Mouse (Mus musculus) heart, postnatal 0 days (tissue): ENCODE measurements around the gene Rbm34. TPM values are rescaled to one million over a fixed set of nuclear protein-coding genes. Genes with fewer than 3 reads are reported as not detected.
"Not testable (repeated sequence)": the region's sequence is repeated elsewhere in the genome, so short reads cannot be mapped to it uniquely, and the experiment has no call there.

Experiments
- ATAC-seq: fragments of 200-750 bp; cut with Nextera tagmentation; 2 replicates; pipeline ENCODE4 v1.8.0; 2017; ENCODE audit warnings: low read depth, moderate number of reproducible peaks, moderate library complexity; ENCODE audit not compliant: insufficient read depth
- DNase-seq: peaks from one replicate; pipeline ENCODE4 v3.0.0-alpha.2; 2016; ENCODE audit warnings: low spot score
- H3K27ac ChIP-seq: fragments of 300-500 bp; sonication (generic); 2 replicates; pipeline ENCODE4 v1.5.1; 2014; ENCODE audit warnings: low read depth, mild to moderate bottlenecking
- H3K27me3 ChIP-seq: fragments of 300-500 bp; sonication (generic); 2 replicates; pipeline ENCODE4 v1.6.1; 2014; ENCODE audit warnings: low read length, mixed read lengths; ENCODE audit not compliant: control insufficient read depth, insufficient read depth
- H3K36me3 ChIP-seq: fragments of 300-500 bp; sonication (generic); replicated peaks from 2 replicates; pipeline ENCODE4 v1.6.1; 2014; ENCODE audit warnings: low read length, mixed read lengths; ENCODE audit not compliant: control insufficient read depth, insufficient read depth
- H3K4me1 ChIP-seq: fragments of 300-500 bp; sonication (generic); 2 replicates; pipeline ENCODE4 v1.6.1; 2014; ENCODE audit warnings: antibody characterized with exemption; ENCODE audit not compliant: control insufficient read depth, insufficient read depth
- H3K4me2 ChIP-seq: fragments of 300-500 bp; sonication (generic); 2 replicates; pipeline ENCODE4 v1.6.1; 2014; ENCODE audit warnings: low read depth, mild to moderate bottlenecking, low read length, moderate library complexity
- H3K4me3 ChIP-seq: fragments of 300-500 bp; sonication (generic); 2 replicates; pipeline ENCODE4 v1.5.1; 2014; ENCODE audit warnings: low read depth, low read length
- H3K9ac ChIP-seq: fragments of 300-500 bp; sonication (generic); replicated peaks from 2 replicates; pipeline ENCODE4 v1.6.1; 2014; ENCODE audit warnings: low read depth, low read length, mixed read lengths
- H3K9me3 ChIP-seq: fragments of 300-500 bp; sonication (generic); replicated peaks from 2 replicates; pipeline ENCODE4 v1.6.1; 2016; ENCODE audit warnings: low read length; ENCODE audit not compliant: control insufficient read depth
- CTCF ChIP-seq: IDR thresholded peaks from 2 replicates; pipeline ENCODE4 v1.5.1; 2016; ENCODE audit warnings: antibody characterized with exemption, control low read depth, low read depth
- EP300 ChIP-seq: IDR thresholded peaks from 2 replicates; pipeline ENCODE4 v1.6.1; 2016; ENCODE audit warnings: antibody characterized with exemption, low read depth
- WGBS: fragments of 180-500 bp; shearing (Covaris S2); extraction: QIAGEN DNeasy Blood & Tissue Kit; methylation state at CpG from one replicate; pipeline ENCODE4 v1.1.7; 2014; 5-methylcytosine and 5-hydroxymethylcytosine counted together
- polyA plus RNA-seq: library from polyadenylated mRNA; unstranded; fragments of >200 nt; fragmentation: Nextera tagmentation; extraction: Ambion mirVana; gene quantifications from 2 replicates; pipeline ENCODE4 v1.2.1, GENCODE M21; 2015
- total RNA-seq: library from RNA; depleted of rRNA; stranded (reverse); fragments of >200 nt; gene quantifications from 2 replicates; pipeline ENCODE4 v1.2.3, GENCODE M21; 2014; ENCODE audit warnings: low replicate concordance

Rbm34 gene
- total and polyA plus RNA-seq, 2 experiments from 2014 or later: 1.3 to 8.8 TPM

DNA sequence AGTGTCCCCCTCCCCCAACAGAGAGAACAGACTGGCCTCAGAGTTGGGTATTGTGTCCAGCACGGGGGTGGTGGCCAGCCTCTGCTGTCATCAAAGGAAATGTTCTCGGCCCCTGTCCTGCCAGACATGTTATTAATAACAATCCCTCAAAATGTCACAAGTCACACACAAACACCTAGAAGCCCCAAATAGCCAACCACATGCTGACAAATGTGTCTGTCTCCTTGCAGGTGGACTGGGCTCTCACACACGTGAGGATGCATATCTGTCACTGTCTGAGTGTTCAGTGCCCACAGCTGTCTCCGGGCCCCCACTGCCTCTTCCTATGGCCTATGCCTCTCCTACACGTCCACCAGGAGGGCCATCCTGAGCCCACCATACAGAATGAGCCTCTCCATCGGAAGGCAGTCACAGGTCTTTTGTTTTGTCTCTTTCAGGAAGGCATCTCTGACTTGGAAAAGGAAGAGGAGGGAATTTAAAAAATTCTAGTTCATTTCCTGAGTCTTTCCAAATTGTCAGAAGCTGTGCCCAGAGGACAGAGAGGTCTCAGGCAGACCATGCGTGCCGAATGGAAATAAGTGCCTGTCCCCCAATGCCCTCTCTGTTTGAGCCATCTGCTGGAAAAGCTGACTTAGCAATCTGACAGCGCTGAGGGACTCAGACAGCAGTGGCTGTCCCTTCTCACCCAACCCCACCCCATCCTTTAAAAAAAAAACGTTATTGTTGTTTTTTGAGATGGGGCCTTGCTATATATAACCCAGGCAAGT, 56.1 kb downstream of the Rbm34 start:
- peak; percentile 25 for DNase-seq
- Histone ChIP-seq H3K27me3 (no peaks in the 10 kb centered on the region), H3K36me3 (no peaks in the 10 kb centered on the region), H3K27ac (0 out of 2 replicates have a peak overlapping the region, but pooled peaks have one; percentile 11), H3K9me3 (no peaks in the 10 kb centered on the region), H3K9ac (no peak overlapping the region), H3K4me1 (peaks cover 30% of the 10 kb centered on the region), H3K4me3 (no peak overlapping the region), H3K4me2 (no peak overlapping the region)
- TF ChIP-seq CTCF (no peak), EP300 (no peak)
- ATAC-seq: no peak
- WGBS: 38% methylated on average over 10 of the region's 10 CpGs

DNA sequence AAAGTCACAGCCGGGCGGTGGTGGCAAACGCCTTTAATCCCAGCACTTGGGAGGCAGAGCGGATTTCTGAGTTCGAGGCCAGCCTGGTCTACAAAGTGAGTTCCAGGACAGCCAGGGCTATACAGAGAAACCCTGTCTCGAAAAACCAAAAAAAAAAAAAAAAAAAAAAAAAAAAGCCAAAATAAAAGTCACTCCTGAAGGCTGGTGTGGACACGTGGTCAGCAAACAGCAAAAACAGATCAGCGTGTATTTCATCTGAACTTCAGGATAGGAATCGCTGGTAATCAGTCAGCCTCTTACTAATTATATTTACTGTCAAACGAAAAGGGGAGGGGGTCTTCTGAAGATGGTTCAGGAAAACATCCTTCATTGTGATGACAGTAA, 56.8 kb downstream of the Rbm34 start:
- ATAC-seq: not testable (repeated sequence)

DNA sequence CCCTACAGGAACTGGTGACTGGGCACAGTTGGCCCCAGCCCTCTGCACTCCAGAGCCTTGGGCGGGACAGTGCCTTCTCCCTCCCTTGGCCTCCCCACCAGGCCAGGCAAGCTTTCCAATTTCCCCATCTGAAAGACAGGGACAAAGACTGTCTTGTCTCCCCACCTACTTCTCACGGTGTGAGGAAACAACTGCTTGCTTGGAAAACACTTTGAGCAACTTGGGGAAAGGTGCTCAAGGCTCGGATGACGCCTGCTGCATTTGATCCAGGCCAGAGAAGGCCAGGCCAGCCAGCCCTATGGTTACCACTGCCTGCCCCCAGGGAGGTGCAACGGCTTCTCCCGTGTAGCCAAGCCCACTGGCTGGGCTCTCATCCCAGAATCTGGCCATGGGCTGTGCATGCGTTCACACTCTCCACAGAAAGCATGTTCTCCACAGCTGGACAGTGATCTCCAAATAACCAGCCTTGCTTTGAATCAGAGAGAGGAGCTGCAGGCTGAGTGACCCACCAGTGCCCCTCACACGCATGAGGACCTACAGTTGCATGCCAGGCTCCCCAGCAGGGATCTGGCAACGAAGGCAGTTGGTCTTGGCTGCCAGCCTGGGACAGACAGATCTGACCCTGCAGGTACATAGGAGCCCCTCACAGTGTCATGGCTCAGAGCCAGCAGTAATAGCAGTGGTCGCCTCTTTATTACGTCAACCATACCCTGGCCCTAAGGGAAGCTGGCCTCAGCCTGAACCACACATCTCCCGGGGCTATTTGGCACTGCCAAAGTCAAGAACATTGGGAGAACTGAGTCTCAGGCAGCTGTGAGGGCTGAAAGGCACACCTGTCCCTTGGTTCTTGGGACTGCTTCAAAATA, 57.4 kb downstream of the Rbm34 start:
- Histone ChIP-seq H3K4me2 (no peak overlapping the region), H3K4me1 (peaks cover 30% of the 10 kb centered on the region), H3K27me3 (no peaks in the 10 kb centered on the region), H3K27ac (peak overlapping the region; percentile 7), H3K4me3 (no peak overlapping the region), H3K9ac (no peak overlapping the region), H3K9me3 (no peaks in the 10 kb centered on the region), H3K36me3 (no peaks in the 10 kb centered on the region)
- 35% methylated on average over 12 of the region's 12 CpGs for WGBS
- DNase-seq (no peak), ATAC-seq (peak; percentile 37)
- TF ChIP-seq EP300 (no peak), CTCF (no peak)

More for the DNA sequence above, 56.8 kb downstream of the Rbm34 start:
- H3K4me1 ChIP-seq: peaks cover 30% of the 10 kb centered on the region
- not testable (repeated sequence) for H3K4me3 ChIP-seq, H3K4me2 ChIP-seq, H3K9me3 ChIP-seq, DNase-seq, H3K9ac ChIP-seq, H3K27ac ChIP-seq, H3K36me3 ChIP-seq, H3K27me3 ChIP-seq
- 60% methylated on average over 9 of the region's 10 CpGs for WGBS

DNA sequence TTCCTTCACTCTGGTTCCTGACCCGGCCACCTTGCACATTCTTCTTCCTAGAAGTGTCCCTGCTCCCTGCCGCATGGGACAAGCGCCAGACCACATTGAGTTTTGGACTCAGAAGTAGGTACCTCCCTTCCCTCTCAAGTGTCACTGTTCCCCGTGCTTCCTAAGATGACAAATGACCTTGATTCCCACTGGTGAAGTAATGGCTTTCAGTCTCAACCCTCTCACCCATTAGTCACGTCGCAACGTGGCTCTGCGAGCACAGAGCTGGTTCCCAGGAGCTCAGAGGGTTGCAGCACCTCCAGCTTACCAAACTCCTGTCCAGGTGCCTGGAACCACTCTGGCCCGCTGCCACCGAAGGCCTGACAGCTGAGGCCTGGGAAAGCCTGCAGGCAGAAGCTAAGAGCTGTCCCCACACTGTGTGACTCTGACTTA, 61.5 kb downstream of the Rbm34 start:
- no peak for DNase-seq
- Histone ChIP-seq H3K27me3 (no peaks in the 10 kb centered on the region), H3K36me3 (no peaks in the 10 kb centered on the region), H3K27ac (no peak overlapping the region), H3K4me3 (no peak overlapping the region), H3K4me2 (no peak overlapping the region), H3K4me1 (peaks cover 6% of the 10 kb centered on the region; the same call in 1 of the 2 replicates), H3K9me3 (no peaks in the 10 kb centered on the region), H3K9ac (0 out of 2 replicates have a peak overlapping the region, but pooled peaks have one; percentile 11)
- TF ChIP-seq CTCF (no peak), EP300 (no peak)
- ATAC-seq: no peak
- 50% methylated on average over 10 of the region's 10 CpGs for WGBS

DNA sequence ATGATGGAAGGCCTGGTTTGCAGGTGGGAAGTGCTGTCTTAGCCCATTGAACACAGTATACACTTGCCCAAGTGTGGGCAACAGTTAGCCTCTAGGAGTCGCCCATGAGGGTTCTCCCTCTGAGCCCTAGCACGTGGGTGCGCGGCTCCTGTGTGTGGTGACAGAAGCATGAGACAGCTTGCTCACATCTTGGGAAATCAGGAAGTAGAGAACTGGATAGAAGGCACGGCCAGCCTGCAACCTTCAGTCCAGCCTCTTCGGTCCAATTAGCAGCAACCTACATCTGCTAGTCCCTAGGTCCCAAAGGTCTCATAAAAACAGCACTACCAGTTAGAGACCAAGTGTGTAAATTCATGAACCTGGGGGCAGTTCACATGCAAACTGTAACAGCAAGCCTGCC, 62.1 kb downstream of the Rbm34 start:
- DNase-seq (no peak), ATAC-seq (no peak)
- Histone ChIP-seq H3K9ac (no peak overlapping the region), H3K4me3 (no peak overlapping the region), H3K36me3 (no peaks in the 10 kb centered on the region), H3K27ac (no peak overlapping the region), H3K9me3 (no peaks in the 10 kb centered on the region), H3K27me3 (no peaks in the 10 kb centered on the region), H3K4me1 (0 out of 2 replicates have a peak, but pooled peaks cover 3% of the 10 kb centered on the region), H3K4me2 (no peak overlapping the region)
- TF ChIP-seq EP300 (no peak), CTCF (no peak)
- 66% methylated on average over 6 of the region's 6 CpGs for WGBS
